Mouse (Mus musculus): ENCODE data around the gene Slc12a4. TPM values are rescaled to one million over a fixed set of nuclear protein-coding genes. Genes with fewer than 3 reads are reported as not detected.

The Slc12a4 gene
- polyA plus RNA-seq, 1 experiment from 2014 or later: 6.8 TPM

- H3K9ac ChIP-seq (ENCODE audit: low read depth, low read length): no peak overlapping the region
- H3K27ac ChIP-seq (ENCODE audit: low read depth, low read length): no peak overlapping the region
- H3K9me3 ChIP-seq (ENCODE audit: control insufficient read depth): no peaks in the 10 kb centered on the region
- peaks cover 49% of the 10 kb centered on the region for H3K36me3 ChIP-seq (ENCODE audit: control insufficient read depth, insufficient read depth)
- no peak for TF ChIP-seq CTCF (IDR thresholded peaks at IDR 0.05; ENCODE audit: low read depth)
- WGBS: 33% methylated on average over 7 of the region's 7 CpGs
- H3K4me2 ChIP-seq (replicated peaks; ENCODE audit: low read depth): no peak overlapping the region
- no peaks in the 10 kb centered on the region for H3K27me3 ChIP-seq (replicated peaks; ENCODE audit: control insufficient read depth, insufficient read depth, low read length)
- no peak for ATAC-seq
- H3K4me1 ChIP-seq (replicated peaks; ENCODE audit: control insufficient read depth, insufficient read depth, low read length): no peaks in the 10 kb centered on the region
- no peak overlapping the region for H3K4me3 ChIP-seq (ENCODE audit: low read depth, low read length)
Measured at GRCm38 (mm10) chr8:105951057-105951659, 14.7 kb downstream of the Slc12a4 start.

GRCm38 (mm10) chr8:105949350-105949749, 16.5 kb downstream of the Slc12a4 start:
- no peak for TF ChIP-seq CTCF (IDR thresholded peaks at IDR 0.05; ENCODE audit: low read depth)
- Histone ChIP-seq H3K4me3 (ENCODE audit: low read depth, low read length) (no peak overlapping the region), H3K27ac (ENCODE audit: low read depth, low read length) (no peak overlapping the region), H3K36me3 (ENCODE audit: control insufficient read depth, insufficient read depth) (peaks cover 50% of the 10 kb centered on the region), H3K4me2 (replicated peaks; ENCODE audit: low read depth) (no peak overlapping the region), H3K27me3 (replicated peaks; ENCODE audit: control insufficient read depth, insufficient read depth, low read length) (no peaks in the 10 kb centered on the region), H3K9ac (ENCODE audit: low read depth, low read length) (no peak overlapping the region), H3K4me1 (replicated peaks; ENCODE audit: control insufficient read depth, insufficient read depth, low read length) (no peaks in the 10 kb centered on the region), H3K9me3 (ENCODE audit: control insufficient read depth) (no peaks in the 10 kb centered on the region)
- 59% methylated on average over 10 of the region's 10 CpGs for WGBS
- no peak for ATAC-seq

DNA sequence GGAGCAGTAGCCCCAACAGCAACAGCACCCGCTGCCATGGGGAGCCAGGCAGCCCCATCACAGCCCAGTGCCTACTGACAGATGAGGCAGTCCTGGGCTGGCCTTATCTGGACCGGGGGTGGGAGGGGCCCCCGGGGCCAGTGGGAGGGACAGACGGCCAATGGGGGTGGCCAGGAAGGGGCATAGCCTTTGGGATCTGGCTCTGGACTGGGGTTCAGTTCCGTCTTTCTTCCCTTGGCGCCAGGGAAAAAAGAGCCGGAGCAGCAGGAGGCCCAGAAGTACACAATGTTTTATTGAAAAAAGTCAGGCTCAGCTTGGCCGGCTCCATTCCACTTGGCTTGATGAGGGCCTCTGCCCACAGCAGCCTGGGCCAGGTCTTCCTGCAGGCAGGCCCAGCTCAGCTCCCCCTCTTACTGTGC, 22.6 kb downstream of the Slc12a4 start, which contains the start of gene Lcat:
Lcat (minus strand) TSS at position 62 of the 419 bp plus-strand sequence.
- H3K4me3 ChIP-seq (ENCODE audit: low read depth, low read length): no peak within 1 kb of the TSS
- H3K36me3 ChIP-seq (ENCODE audit: control insufficient read depth, insufficient read depth): peaks cover 36% of the 10 kb centered on the region
- ATAC-seq: no peak
- H3K27ac ChIP-seq (ENCODE audit: low read depth, low read length): no peak within 1 kb of the TSS
- 81% methylated on average over 8 of the region's 8 CpGs for WGBS
- no peaks in the 10 kb centered on the region for H3K27me3 ChIP-seq (replicated peaks; ENCODE audit: control insufficient read depth, insufficient read depth, low read length)
- H3K9ac ChIP-seq (ENCODE audit: low read depth, low read length): no peak within 1 kb of the TSS
- H3K4me1 ChIP-seq (replicated peaks; ENCODE audit: control insufficient read depth, insufficient read depth, low read length): no peaks in the 10 kb centered on the region
- TF ChIP-seq CTCF (IDR thresholded peaks at IDR 0.05; ENCODE audit: low read depth): no peak
- H3K4me2 ChIP-seq (replicated peaks; ENCODE audit: low read depth): no peak within 1 kb of the TSS
- H3K9me3 ChIP-seq (ENCODE audit: control insufficient read depth): no peaks in the 10 kb centered on the region

- Histone ChIP-seq H3K27me3 (replicated peaks; ENCODE audit: control insufficient read depth, insufficient read depth, low read length) (no peaks in the 10 kb centered on the region), H3K27ac (ENCODE audit: low read depth, low read length) (no peak overlapping the region), H3K4me3 (ENCODE audit: low read depth, low read length) (no peak overlapping the region), H3K4me2 (replicated peaks; ENCODE audit: low read depth) (no peak overlapping the region), H3K9me3 (ENCODE audit: control insufficient read depth) (no peaks in the 10 kb centered on the region), H3K4me1 (replicated peaks; ENCODE audit: control insufficient read depth, insufficient read depth, low read length) (no peaks in the 10 kb centered on the region), H3K9ac (ENCODE audit: low read depth, low read length) (no peak overlapping the region), H3K36me3 (ENCODE audit: control insufficient read depth, insufficient read depth) (peaks cover 28% of the 10 kb centered on the region)
- no peak for TF ChIP-seq CTCF (IDR thresholded peaks at IDR 0.05; ENCODE audit: low read depth)
- WGBS: 82% methylated on average over 5 of the region's 5 CpGs
- no peak for ATAC-seq
Measured at GRCm38 (mm10) chr8:105942542-105942941, 23.4 kb downstream of the Slc12a4 start.

DNA sequence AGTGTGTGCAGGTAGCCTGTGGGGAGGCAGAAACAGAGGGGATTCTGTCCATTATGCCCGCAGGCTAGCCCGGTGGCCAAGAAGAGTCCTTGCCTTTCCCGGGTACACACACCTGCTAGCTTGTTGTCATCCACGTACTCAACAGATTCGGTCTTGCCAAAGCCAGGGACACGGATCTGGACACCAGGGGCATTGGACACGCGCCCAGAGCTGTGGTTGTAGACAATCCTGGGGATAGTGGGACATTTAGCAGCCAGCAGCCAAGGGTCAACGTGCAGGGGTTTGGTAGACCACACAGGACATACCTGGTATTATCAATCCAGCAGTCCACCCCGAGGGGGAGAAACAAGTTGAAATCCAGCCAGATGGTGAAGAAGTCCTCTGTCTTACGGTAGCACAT, 23.9 kb downstream of the Slc12a4 start:
- 94% methylated on average over 11 of the region's 11 CpGs for WGBS
- TF ChIP-seq CTCF (IDR thresholded peaks at IDR 0.05; ENCODE audit: low read depth): no peak
- Histone ChIP-seq H3K4me3 (ENCODE audit: low read depth, low read length) (no peak overlapping the region), H3K9me3 (ENCODE audit: control insufficient read depth) (no peaks in the 10 kb centered on the region), H3K4me1 (replicated peaks; ENCODE audit: control insufficient read depth, insufficient read depth, low read length) (no peaks in the 10 kb centered on the region), H3K27me3 (replicated peaks; ENCODE audit: control insufficient read depth, insufficient read depth, low read length) (no peaks in the 10 kb centered on the region), H3K4me2 (replicated peaks; ENCODE audit: low read depth) (no peak overlapping the region), H3K9ac (ENCODE audit: low read depth, low read length) (no peak overlapping the region), H3K27ac (ENCODE audit: low read depth, low read length) (no peak overlapping the region), H3K36me3 (ENCODE audit: control insufficient read depth, insufficient read depth) (peaks cover 23% of the 10 kb centered on the region)
- ATAC-seq: no peak

- ATAC-seq: no peak
- H3K4me1 ChIP-seq (replicated peaks; ENCODE audit: control insufficient read depth, insufficient read depth, low read length): no peaks in the 10 kb centered on the region
- peaks cover 23% of the 10 kb centered on the region for H3K36me3 ChIP-seq (ENCODE audit: control insufficient read depth, insufficient read depth)
- no peak; the same call in 1 of the 2 replicates for TF ChIP-seq CTCF (IDR thresholded peaks at IDR 0.05; ENCODE audit: low read depth)
- no peaks in the 10 kb centered on the region for H3K9me3 ChIP-seq (ENCODE audit: control insufficient read depth)
- H3K4me3 ChIP-seq (ENCODE audit: low read depth, low read length): peak within 1 kb of the TSS; percentile 93
- H3K4me2 ChIP-seq (replicated peaks; ENCODE audit: low read depth): peak within 1 kb of the TSS; percentile 92
- peak within 1 kb of the TSS; percentile 74 for H3K9ac ChIP-seq (ENCODE audit: low read depth, low read length)
- H3K27ac ChIP-seq (ENCODE audit: low read depth, low read length): peak within 1 kb of the TSS; percentile 85
- 9% methylated on average over 4 of the region's 4 CpGs for WGBS
- H3K27me3 ChIP-seq (replicated peaks; ENCODE audit: control insufficient read depth, insufficient read depth, low read length): no peaks in the 10 kb centered on the region
Measured at GRCm38 (mm10) chr8:105938306-105938669, 27.6 kb downstream of the Slc12a4 start, which contains the start of gene Psmb10. TSS of gene Psmb10 (minus strand) at chr8:105938444.
